Mouse (Mus musculus) lung, postnatal 0 days (tissue): ENCODE measurements around the gene Cdh4.

Experiments
- CTCF ChIP-seq: IDR thresholded peaks from 2 replicates; pipeline ENCODE4 v1.5.1; 2016; ENCODE audit warnings: antibody characterized with exemption, mild to moderate bottlenecking
- EP300 ChIP-seq: IDR thresholded peaks from 2 replicates; pipeline ENCODE4 v1.6.1; 2016; ENCODE audit warnings: antibody characterized with exemption, mild to moderate bottlenecking, control low read depth

- no peak for TF ChIP-seq CTCF
- no peak for TF ChIP-seq EP300
Observed at GRCm38 (mm10) chr2:179659254-179659653, 217.0 kb downstream of the Cdh4 start.
